Mouse (Mus musculus): ENCODE data around the gene Dcaf12. TPM values are rescaled to one million over a fixed set of nuclear protein-coding genes. Genes with fewer than 3 reads are reported as not detected.

Gene Dcaf12
- total and polyA plus RNA-seq, 3 experiments, result 24.3 to 49.2 TPM; not detected in 1

- Histone ChIP-seq H3K9ac (ENCODE audit: control insufficient read depth, low read depth, low read length, poor library complexity, severe bottlenecking) (no peak overlapping the region), H3K27me3 (ENCODE audit: control insufficient read depth in 1 of 2, insufficient read depth in 2 of 2, low read length in 2 of 2) (no peaks in the 10 kb centered on the region), H3K9me3 (replicated peaks; ENCODE audit: insufficient read depth, low read length) (no peaks in the 10 kb centered on the region), H3K4me3 (ENCODE audit: control insufficient read depth in 1 of 2, insufficient read depth in 1 of 2, low read depth in 2 of 2, low read length in 2 of 2) (no peak overlapping the region), H3K79me2 (ENCODE audit: control insufficient read depth, insufficient read depth, low read length, poor library complexity) (no peaks in the 10 kb centered on the region), H3K36me3 (ENCODE audit: control insufficient read depth in 1 of 2, insufficient read depth in 2 of 2, low read length in 2 of 2) (peaks cover 0 to 16% of the 10 kb centered on the region in 2 experiments; a peak in 2 of 4 replicates), H3K4me1 (ENCODE audit: control insufficient read depth in 1 of 2, insufficient read depth in 2 of 2, low read length in 2 of 2) (peaks cover 10 to 15% of the 10 kb centered on the region in 2 experiments), H3K27ac (ENCODE audit: control insufficient read depth, low read depth, low read length) (no peak overlapping the region)
- DNase-seq (ENCODE audit: low read depth, low spot score), result no peak
- TF ChIP-seq SMC3 (IDR thresholded peaks at IDR 0.05; ENCODE audit: low read depth, low read length), result no peak
- no peak for TF ChIP-seq TCF12 (IDR thresholded peaks at IDR 0.05; ENCODE audit: low read depth, low read length)
- no peak for TF ChIP-seq USF2 (IDR thresholded peaks at IDR 0.05; ENCODE audit: borderline replicate concordance in 1 of 2, insufficient read depth in 1 of 2, low read depth in 1 of 2, low read length in 2 of 2)
- no peak for TF ChIP-seq ZKSCAN1 (IDR thresholded peaks at IDR 0.05; ENCODE audit: low read depth, low read length)
- no peak for TF ChIP-seq MYB (IDR thresholded peaks at IDR 0.05; ENCODE audit: low read depth, low read length)
- no peak for TF ChIP-seq E2F4 (IDR thresholded peaks at IDR 0.05; ENCODE audit: borderline replicate concordance, low read depth, low read length)
- no peak for TF ChIP-seq CHD2 (IDR thresholded peaks at IDR 0.05; ENCODE audit: low read length)
- no peak for TF ChIP-seq MAFK (IDR thresholded peaks at IDR 0.05; ENCODE audit: borderline replicate concordance, low read depth, low read length)
- no peak for TF ChIP-seq MAZ (IDR thresholded peaks at IDR 0.05; ENCODE audit: low read depth, low read length)
- TF ChIP-seq NRF1 (IDR thresholded peaks at IDR 0.05; ENCODE audit: insufficient read depth, low read depth, low read length, poor library complexity, severe bottlenecking), result no peak
- TF ChIP-seq MYC (IDR thresholded peaks at IDR 0.05; ENCODE audit: low read depth, low read length), result no peak
- TF ChIP-seq ZC3H11A (IDR thresholded peaks at IDR 0.05; ENCODE audit: low read depth, low read length), result no peak
These were observed 14.8 kb upstream of the Dcaf12 start for GRCm38 (mm10) chr4:41329481-41329880.

- DNase-seq (ENCODE audit: low read depth, low spot score), result no peak
- Histone ChIP-seq H3K36me3 (ENCODE audit: control insufficient read depth in 1 of 2, insufficient read depth in 2 of 2, low read length in 2 of 2) (peaks cover 0 to 12% of the 10 kb centered on the region in 2 experiments; a peak in 2 of 4 replicates), H3K27me3 (ENCODE audit: control insufficient read depth in 1 of 2, insufficient read depth in 2 of 2, low read length in 2 of 2) (no peaks in the 10 kb centered on the region), H3K79me2 (ENCODE audit: control insufficient read depth, insufficient read depth, low read length, poor library complexity) (no peaks in the 10 kb centered on the region), H3K4me1 (ENCODE audit: control insufficient read depth in 1 of 2, insufficient read depth in 2 of 2, low read length in 2 of 2) (peaks cover 6 to 13% of the 10 kb centered on the region in 2 experiments), H3K9ac (ENCODE audit: control insufficient read depth, low read depth, low read length, poor library complexity, severe bottlenecking) (no peak overlapping the region), H3K9me3 (replicated peaks; ENCODE audit: insufficient read depth, low read length) (no peaks in the 10 kb centered on the region), H3K27ac (ENCODE audit: control insufficient read depth, low read depth, low read length) (no peak overlapping the region), H3K4me3 (ENCODE audit: control insufficient read depth in 1 of 2, insufficient read depth in 1 of 2, low read depth in 2 of 2, low read length in 2 of 2) (no peak overlapping the region)
- TF ChIP-seq NRF1 (IDR thresholded peaks at IDR 0.05; ENCODE audit: insufficient read depth, low read depth, low read length, poor library complexity, severe bottlenecking) (no peak), RCOR1 (IDR thresholded peaks at IDR 0.05; ENCODE audit: low read depth, low read length) (no peak)
These were observed 12.2 kb upstream of the Dcaf12 start for GRCm38 (mm10) chr4:41326876-41327275.

- no peaks in the 10 kb centered on the region for H3K9me3 ChIP-seq (replicated peaks; ENCODE audit: insufficient read depth, low read length)
- H3K27me3 ChIP-seq (ENCODE audit: control insufficient read depth in 1 of 2, insufficient read depth in 2 of 2, low read length in 2 of 2), result no peaks in the 10 kb centered on the region
- H3K79me2 ChIP-seq (ENCODE audit: control insufficient read depth, insufficient read depth, low read length, poor library complexity), result no peaks in the 10 kb centered on the region
- no peak overlapping the region for H3K9ac ChIP-seq (ENCODE audit: control insufficient read depth, low read depth, low read length, poor library complexity, severe bottlenecking)
- no peak overlapping the region for H3K27ac ChIP-seq (ENCODE audit: control insufficient read depth, low read depth, low read length)
- TF ChIP-seq MEF2A (IDR thresholded peaks at IDR 0.05; ENCODE audit: extremely low read depth, insufficient replicate concordance, low read depth, low read length, poor library complexity, severe bottlenecking) (no peak), HCFC1 (IDR thresholded peaks at IDR 0.05; ENCODE audit: low read depth, low read length) (no peak), KAT2A (conservative IDR thresholded peaks at IDR 0.05; ENCODE audit: low read depth, low read length) (no peak), NRF1 (IDR thresholded peaks at IDR 0.05; ENCODE audit: insufficient read depth, low read depth, low read length, poor library complexity, severe bottlenecking) (no peak), ZMIZ1 (IDR thresholded peaks at IDR 0.05; ENCODE audit: low read depth, low read length) (no peak), TCF12 (IDR thresholded peaks at IDR 0.05; ENCODE audit: low read depth, low read length) (no peak)
- H3K4me1 ChIP-seq (ENCODE audit: control insufficient read depth in 1 of 2, insufficient read depth in 2 of 2, low read length in 2 of 2), result no peaks in the 10 kb centered on the region
- no peaks in the 10 kb centered on the region for H3K36me3 ChIP-seq (ENCODE audit: control insufficient read depth in 1 of 2, insufficient read depth in 2 of 2, low read length in 2 of 2)
- DNase-seq (ENCODE audit: low read depth, low spot score), result no peak
- no peak overlapping the region for H3K4me3 ChIP-seq (ENCODE audit: control insufficient read depth in 1 of 2, insufficient read depth in 1 of 2, low read depth in 2 of 2, low read length in 2 of 2)
These were observed 6.3 kb upstream of the Dcaf12 start for GRCm38 (mm10) chr4:41320971-41321370.
